Mouse (Mus musculus) neural tube, embryonic 13.5 days (tissue): ENCODE measurements around the gene Tenm3. TPM values are rescaled to one million over a fixed set of nuclear protein-coding genes. Genes with fewer than 3 reads are reported as not detected.

ENCODE experiments used
- ATAC-seq: fragments of 200-750 bp; cut with Nextera tagmentation; 2 replicates; pipeline ENCODE4 v1.8.0; 2017; ENCODE audit warnings: low read depth, mild to moderate bottlenecking, moderate TSS enrichment, moderate library complexity
- H3K27ac ChIP-seq: fragments of 300-500 bp; sonication (generic); replicated peaks from 2 replicates; pipeline ENCODE4 v1.5.1; 2015; ENCODE audit warnings: moderate library complexity, mild to moderate bottlenecking, inconsistent platforms
- H3K27me3 ChIP-seq: fragments of 300-500 bp; sonication (generic); 2 replicates; pipeline ENCODE4 v1.6.1; 2015; ENCODE audit warnings: mild to moderate bottlenecking, inconsistent platforms
- H3K36me3 ChIP-seq: fragments of 300-500 bp; sonication (generic); 2 replicates; pipeline ENCODE4 v1.6.1; 2015; ENCODE audit warnings: mild to moderate bottlenecking, inconsistent platforms
- H3K4me1 ChIP-seq: fragments of 300-500 bp; sonication (generic); replicated peaks from 2 replicates; pipeline ENCODE4 v1.6.1; 2015; ENCODE audit warnings: inconsistent platforms
- H3K4me2 ChIP-seq: fragments of 300-500 bp; sonication (generic); 2 replicates; pipeline ENCODE4 v1.6.1; 2015; ENCODE audit warnings: inconsistent platforms, mild to moderate bottlenecking, moderate library complexity
- H3K4me3 ChIP-seq: fragments of 300-500 bp; sonication (generic); 2 replicates; pipeline ENCODE4 v1.5.1; 2015; ENCODE audit warnings: mild to moderate bottlenecking, inconsistent platforms
- H3K9ac ChIP-seq: fragments of 300-500 bp; sonication (generic); 2 replicates; pipeline ENCODE4 v1.6.1; 2015; ENCODE audit warnings: moderate library complexity, mild to moderate bottlenecking, inconsistent platforms
- H3K9me3 ChIP-seq: fragments of 300-500 bp; sonication (generic); 2 replicates; pipeline ENCODE4 v1.6.1; 2016; ENCODE audit warnings: inconsistent platforms
- WGBS: fragments of 180-500 bp; shearing (Covaris S2); methylation state at CpG from one replicate; pipeline ENCODE4 v1.1.7; 2015; 5-methylcytosine and 5-hydroxymethylcytosine counted together
- polyA plus RNA-seq: library from polyadenylated mRNA; unstranded; fragments of >200 nt; fragmentation: Nextera tagmentation; extraction: Ambion mirVana; gene quantifications from 2 replicates; pipeline ENCODE4 v1.2.1, GENCODE M21; 2015

Tenm3 gene
- polyA plus RNA-seq, 1 experiment from 2014 or later, result 40.7 TPM

DNA sequence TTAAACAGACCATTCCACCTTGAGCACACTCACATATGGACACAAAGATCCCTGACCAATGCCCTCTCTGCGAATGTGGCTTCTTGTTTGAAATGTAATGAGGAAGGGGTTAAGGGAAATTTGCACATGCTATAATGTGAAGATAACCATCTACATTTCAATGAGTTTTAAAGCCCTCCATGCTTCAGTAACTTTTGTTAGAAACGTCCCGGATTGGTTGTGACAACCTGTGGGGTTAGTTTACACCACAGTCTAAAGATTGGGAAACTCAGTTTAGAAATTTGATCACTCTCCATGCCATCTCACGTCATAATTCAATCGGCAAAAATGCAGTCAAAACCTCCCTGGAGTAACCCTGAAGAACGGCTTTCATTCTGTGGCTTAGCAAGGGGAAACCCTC is 78.5 kb downstream of the Tenm3 start:
- Histone ChIP-seq H3K4me3 (no peak overlapping the region), H3K9me3 (no peaks in the 10 kb centered on the region), H3K4me1 (no peaks in the 10 kb centered on the region), H3K36me3 (no peaks in the 10 kb centered on the region), H3K4me2 (no peak overlapping the region), H3K27me3 (no peaks in the 10 kb centered on the region), H3K9ac (no peak overlapping the region), H3K27ac (no peak overlapping the region)
- ATAC-seq, result no peak
- WGBS, result 54% methylated on average over 6 of the region's 6 CpGs

DNA sequence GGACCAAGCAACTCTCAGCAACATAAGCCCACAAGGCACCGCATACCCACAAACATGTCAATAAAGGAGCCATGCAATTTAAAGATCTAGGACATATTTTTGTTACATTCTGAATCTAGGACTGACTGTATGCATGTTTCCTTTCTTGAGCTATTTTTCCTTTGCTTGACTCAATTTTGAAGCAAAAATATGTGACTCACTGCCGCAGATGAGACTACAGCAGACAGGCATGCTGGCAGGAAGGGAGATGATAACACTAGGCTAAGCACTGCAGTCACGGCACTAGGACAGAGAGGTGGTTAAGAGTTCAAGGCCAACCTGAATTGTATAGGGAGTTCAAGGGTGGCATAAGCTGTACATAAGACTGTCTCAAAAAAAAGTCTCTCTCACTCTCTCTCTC is 79.7 kb downstream of the Tenm3 start:
- no peak overlapping the region for H3K9ac ChIP-seq
- no peak overlapping the region for H3K4me3 ChIP-seq
- no peak for ATAC-seq
- no peaks in the 10 kb centered on the region for H3K4me1 ChIP-seq
- H3K9me3 ChIP-seq, result no peaks in the 10 kb centered on the region
- H3K4me2 ChIP-seq, result no peak overlapping the region
- H3K36me3 ChIP-seq, result no peaks in the 10 kb centered on the region
- H3K27me3 ChIP-seq, result no peaks in the 10 kb centered on the region
- WGBS, result 84% methylated on average over 3 of the region's 3 CpGs
- no peak overlapping the region for H3K27ac ChIP-seq

DNA sequence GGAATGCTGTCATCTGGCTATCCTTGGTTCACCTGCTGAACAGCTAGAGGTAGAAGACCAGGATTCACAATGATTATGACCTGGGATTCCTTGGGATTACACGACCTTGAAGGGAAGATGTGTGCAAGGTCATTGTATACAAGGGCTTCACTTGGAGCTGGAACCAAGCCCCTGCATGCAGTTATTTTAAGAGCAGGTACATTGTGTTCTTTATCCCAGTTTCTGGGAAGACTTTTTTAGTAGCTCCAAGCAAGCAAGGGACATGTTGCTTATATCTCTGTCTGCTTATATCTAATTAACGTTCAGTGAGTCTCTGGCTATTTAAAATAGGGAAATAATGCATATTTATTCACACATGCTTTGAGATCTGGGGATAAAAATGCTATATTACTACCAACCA is 86.9 kb downstream of the Tenm3 start:
- H3K27me3 ChIP-seq, result no peaks in the 10 kb centered on the region
- no peaks in the 10 kb centered on the region for H3K36me3 ChIP-seq
- H3K4me3 ChIP-seq, result no peak overlapping the region
- no peak for ATAC-seq
- 0 out of 2 replicates have a peak, but pooled peaks cover 3% of the 10 kb centered on the region for H3K9me3 ChIP-seq
- no peak overlapping the region for H3K9ac ChIP-seq
- no peaks in the 10 kb centered on the region for H3K4me1 ChIP-seq
- 90% methylated on average over 2 of the region's 2 CpGs for WGBS
- no peak overlapping the region for H3K27ac ChIP-seq
- no peak overlapping the region for H3K4me2 ChIP-seq

DNA sequence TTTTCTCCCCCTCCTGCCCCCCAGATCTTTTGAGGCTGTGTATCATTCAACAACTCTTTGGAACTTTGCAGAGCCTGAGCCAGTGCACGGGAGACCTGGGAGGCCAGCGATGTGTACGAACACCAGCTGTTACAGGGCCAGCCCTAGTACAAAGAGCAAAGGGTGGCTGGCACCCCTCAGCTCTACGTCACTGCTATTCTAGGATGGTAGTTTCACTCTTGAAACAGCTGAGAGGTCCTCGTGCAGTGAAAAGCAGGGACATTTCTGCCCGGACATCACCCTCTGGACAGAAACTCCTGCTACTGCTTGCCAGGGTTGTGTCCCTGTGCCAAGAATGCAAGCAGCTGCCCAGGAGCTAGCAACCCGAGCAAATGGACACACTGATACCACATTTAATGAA is 88.3 kb downstream of the Tenm3 start:
- Histone ChIP-seq H3K9me3 (0 out of 2 replicates have a peak, but pooled peaks cover 3% of the 10 kb centered on the region), H3K4me1 (no peaks in the 10 kb centered on the region), H3K9ac (no peak overlapping the region), H3K27me3 (no peaks in the 10 kb centered on the region), H3K27ac (no peak overlapping the region), H3K4me3 (no peak overlapping the region), H3K36me3 (no peaks in the 10 kb centered on the region), H3K4me2 (no peak overlapping the region)
- WGBS, result 65% methylated on average over 7 of the region's 7 CpGs
- no peak for ATAC-seq

DNA sequence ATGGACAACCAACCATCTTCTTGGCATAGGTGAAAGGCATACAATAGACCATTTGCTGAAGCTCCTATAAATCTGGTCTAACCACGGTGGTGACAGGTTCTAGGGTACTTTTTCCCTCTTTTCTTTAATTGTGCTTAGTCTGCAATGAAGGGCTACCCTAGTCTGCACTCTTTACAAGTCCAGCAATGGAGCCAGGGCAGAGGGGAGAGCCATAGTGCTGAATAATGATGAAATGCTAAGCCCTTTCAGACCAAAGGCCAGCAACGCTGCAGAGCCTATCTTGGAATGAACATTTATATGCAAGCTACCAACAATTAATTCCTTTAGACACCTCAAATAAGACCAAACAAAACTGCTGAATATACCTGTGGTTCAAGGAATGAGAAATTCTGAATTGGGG is 88.8 kb downstream of the Tenm3 start:
- WGBS, result 85% methylated on average over 2 of the region's 2 CpGs
- H3K4me1 ChIP-seq, result no peaks in the 10 kb centered on the region
- no peak overlapping the region for H3K27ac ChIP-seq
- H3K36me3 ChIP-seq, result no peaks in the 10 kb centered on the region
- ATAC-seq, result no peak
- H3K4me3 ChIP-seq, result no peak overlapping the region
- H3K4me2 ChIP-seq, result no peak overlapping the region
- no peak overlapping the region for H3K9ac ChIP-seq
- 0 out of 2 replicates have a peak, but pooled peaks cover 3% of the 10 kb centered on the region for H3K9me3 ChIP-seq
- no peaks in the 10 kb centered on the region for H3K27me3 ChIP-seq

DNA sequence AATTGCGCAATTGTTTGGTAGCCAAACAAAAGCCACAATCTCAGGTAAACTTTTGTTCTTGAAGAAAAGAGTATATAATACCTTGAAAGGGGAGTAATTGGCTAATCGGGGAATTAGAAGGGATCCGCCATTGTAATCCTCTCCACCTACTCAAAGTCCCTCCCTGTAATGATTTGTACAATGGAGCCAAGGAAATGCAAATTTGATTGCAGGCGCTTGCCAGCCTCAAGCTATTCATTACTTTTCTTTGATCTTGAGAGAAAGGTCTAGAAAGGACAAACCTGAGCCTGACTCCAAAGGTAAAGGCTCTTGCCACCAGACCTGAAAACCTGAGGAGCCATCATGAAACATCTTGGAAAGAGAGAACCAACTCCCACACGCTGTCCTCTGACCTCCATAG is 91.8 kb downstream of the Tenm3 start:
- no peak overlapping the region for H3K9ac ChIP-seq
- no peak overlapping the region for H3K4me3 ChIP-seq
- no peak for ATAC-seq
- H3K4me1 ChIP-seq, result no peaks in the 10 kb centered on the region
- 63% methylated on average over 5 of the region's 5 CpGs for WGBS
- no peaks in the 10 kb centered on the region for H3K27me3 ChIP-seq
- no peaks in the 10 kb centered on the region for H3K36me3 ChIP-seq
- no peak overlapping the region for H3K4me2 ChIP-seq
- H3K27ac ChIP-seq, result no peak overlapping the region
- H3K9me3 ChIP-seq, result 0 out of 2 replicates have a peak, but pooled peaks cover 3% of the 10 kb centered on the region

DNA sequence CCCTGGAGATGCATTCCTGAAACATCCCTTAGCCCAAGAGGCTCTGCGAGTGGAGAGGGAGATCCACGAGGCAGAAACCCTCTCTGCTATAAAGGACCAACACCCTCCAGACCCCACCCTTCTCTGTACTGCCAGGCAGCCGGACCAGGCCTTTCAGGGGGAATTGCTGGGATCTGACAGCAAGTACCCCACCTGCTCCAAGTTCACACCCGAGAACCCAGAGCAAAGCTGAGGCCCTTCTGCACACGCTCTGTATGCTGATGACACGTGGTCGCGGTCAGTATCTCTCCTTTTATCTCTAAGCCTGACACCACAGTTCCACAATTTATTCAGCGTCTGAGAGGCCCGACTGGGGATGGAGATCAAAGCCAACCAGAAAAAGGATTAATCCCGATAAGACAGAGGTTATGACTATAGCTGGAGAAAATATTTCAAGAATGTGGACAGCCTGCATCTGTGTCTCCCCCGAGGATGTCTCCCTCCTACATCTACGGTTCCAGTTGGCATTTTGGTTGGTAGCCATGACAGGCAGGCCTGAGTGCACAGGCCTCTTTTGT is 95.2 kb downstream of the Tenm3 start:
- Histone ChIP-seq H3K4me3 (no peak overlapping the region), H3K4me2 (no peak overlapping the region), H3K36me3 (no peaks in the 10 kb centered on the region), H3K4me1 (no peaks in the 10 kb centered on the region), H3K27ac (no peak overlapping the region), H3K9me3 (0 out of 2 replicates have a peak, but pooled peaks cover 3% of the 10 kb centered on the region), H3K9ac (no peak overlapping the region), H3K27me3 (no peaks in the 10 kb centered on the region)
- ATAC-seq, result no peak
- WGBS, result 62% methylated on average over 13 of the region's 13 CpGs

DNA sequence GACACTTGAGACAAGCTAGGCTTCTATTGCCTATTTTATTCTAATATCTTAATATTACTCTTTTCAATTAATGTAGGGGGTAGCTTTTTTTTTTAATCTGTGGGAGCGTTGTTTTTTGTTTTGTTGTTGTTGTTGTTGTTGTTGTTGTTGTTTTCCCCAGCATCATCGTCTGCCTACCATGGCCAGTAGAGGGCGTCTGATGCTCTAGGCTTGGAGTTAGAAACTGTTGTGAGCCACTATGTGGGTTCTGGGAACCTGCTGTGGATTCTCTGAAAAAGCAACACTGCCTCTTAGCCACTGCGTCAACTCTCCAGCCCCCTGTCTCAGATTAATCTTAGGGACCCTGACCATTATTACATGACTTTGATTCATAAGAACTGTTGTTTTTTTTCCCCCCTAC is 99.8 kb downstream of the Tenm3 start:
- no peaks in the 10 kb centered on the region for H3K36me3 ChIP-seq
- H3K9ac ChIP-seq, result no peak overlapping the region
- no peak overlapping the region for H3K27ac ChIP-seq
- H3K9me3 ChIP-seq, result no peaks in the 10 kb centered on the region
- 96% methylated on average over 4 of the region's 4 CpGs for WGBS
- no peak overlapping the region for H3K4me2 ChIP-seq
- H3K4me3 ChIP-seq, result no peak overlapping the region
- H3K4me1 ChIP-seq, result peaks cover 20% of the 10 kb centered on the region
- ATAC-seq, result no peak
- H3K27me3 ChIP-seq, result no peaks in the 10 kb centered on the region

DNA sequence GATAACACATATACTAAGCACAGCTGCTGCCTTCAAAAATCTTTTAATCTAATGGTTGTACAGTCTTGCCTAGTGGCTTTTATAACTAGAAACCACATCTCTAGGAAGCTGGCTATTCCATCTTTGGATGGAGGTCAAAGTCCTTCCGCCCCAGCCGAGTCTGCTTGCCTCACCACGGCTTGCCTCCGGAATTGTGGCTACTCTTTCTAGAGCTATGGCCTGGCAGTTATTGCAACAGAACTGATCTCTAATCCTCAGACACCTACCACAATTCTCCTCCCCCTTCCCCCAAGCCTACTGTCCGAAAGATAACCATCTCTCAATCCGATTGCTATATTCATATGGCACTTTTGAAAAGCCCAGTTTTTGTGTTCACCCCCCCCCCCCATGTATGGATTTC is 101.0 kb downstream of the Tenm3 start:
- Histone ChIP-seq H3K9ac (no peak overlapping the region), H3K4me1 (peaks cover 20% of the 10 kb centered on the region), H3K4me2 (no peak overlapping the region), H3K36me3 (no peaks in the 10 kb centered on the region), H3K4me3 (no peak overlapping the region), H3K27me3 (no peaks in the 10 kb centered on the region), H3K27ac (no peak overlapping the region), H3K9me3 (no peaks in the 10 kb centered on the region)
- WGBS, result 97% methylated on average over 6 of the region's 6 CpGs
- no peak for ATAC-seq

DNA sequence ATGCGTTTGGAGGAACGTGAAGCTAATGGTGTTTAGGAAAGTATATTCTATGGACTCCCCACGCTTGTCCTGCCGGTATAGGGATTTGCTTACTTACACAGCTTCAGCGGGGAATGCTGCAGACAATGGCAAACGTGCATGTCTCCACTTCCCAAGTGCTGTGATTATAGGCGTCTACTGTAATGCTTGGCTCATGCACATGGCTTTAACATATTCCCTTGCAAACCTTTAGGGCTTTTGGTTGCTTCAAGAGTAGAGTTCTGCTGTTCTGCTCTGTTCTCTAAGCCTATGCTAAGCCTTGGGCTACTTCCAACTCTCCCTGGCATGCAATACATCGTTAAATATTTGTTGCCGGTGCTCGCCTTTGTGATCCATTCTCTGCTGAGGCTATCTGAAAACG is 102.8 kb downstream of the Tenm3 start:
- H3K4me3 ChIP-seq, result no peak overlapping the region
- H3K4me2 ChIP-seq, result no peak overlapping the region
- H3K4me1 ChIP-seq, result peaks cover 23% of the 10 kb centered on the region
- 61% methylated on average over 11 of the region's 11 CpGs for WGBS
- no peak overlapping the region for H3K27ac ChIP-seq
- no peaks in the 10 kb centered on the region for H3K36me3 ChIP-seq
- no peak overlapping the region for H3K9ac ChIP-seq
- H3K27me3 ChIP-seq, result no peaks in the 10 kb centered on the region
- ATAC-seq, result no peak
- no peaks in the 10 kb centered on the region for H3K9me3 ChIP-seq

DNA sequence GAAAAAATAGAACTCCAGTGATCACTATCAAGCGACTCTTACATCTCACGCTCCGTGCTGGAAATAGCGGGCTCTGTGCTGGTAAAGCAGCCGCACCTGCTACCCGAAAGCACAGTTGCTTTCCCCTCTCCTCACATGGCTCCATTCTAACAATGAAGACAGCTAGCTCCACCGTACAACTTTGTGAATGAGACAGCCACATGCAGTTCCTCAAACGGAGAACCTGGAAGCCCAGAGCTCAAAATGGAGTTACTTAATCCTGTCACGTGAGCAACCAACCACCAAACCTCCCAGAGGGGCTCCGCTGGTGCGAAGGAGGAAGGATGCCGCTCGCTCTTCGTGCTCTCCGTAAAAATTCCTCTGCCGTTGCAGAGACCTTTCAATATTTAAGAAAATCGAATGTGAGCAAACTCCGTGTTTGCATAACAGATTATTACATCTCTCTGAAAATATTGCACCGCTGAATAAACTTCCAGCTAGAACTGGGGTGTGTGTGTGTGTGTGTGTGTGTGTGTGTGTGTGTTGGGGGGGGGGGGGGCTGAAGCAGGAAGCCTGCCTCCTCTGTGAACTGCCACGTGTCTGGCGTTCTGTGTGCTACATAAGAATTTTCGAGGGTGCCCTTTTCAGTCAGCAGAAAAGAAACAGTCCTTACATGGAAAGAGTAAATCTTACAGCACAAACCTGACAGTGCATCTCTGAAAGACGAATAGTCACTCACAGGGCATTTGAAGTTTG is 103.4 kb downstream of the Tenm3 start:
- no peak overlapping the region for H3K9ac ChIP-seq
- WGBS, result 52% methylated on average over 23 of the region's 23 CpGs
- ATAC-seq, result no peak
- H3K4me2 ChIP-seq, result peak overlapping the region; percentile 38
- H3K36me3 ChIP-seq, result no peaks in the 10 kb centered on the region
- H3K27me3 ChIP-seq, result no peaks in the 10 kb centered on the region
- H3K27ac ChIP-seq, result no peak overlapping the region
- H3K4me3 ChIP-seq, result no peak overlapping the region
- no peaks in the 10 kb centered on the region for H3K9me3 ChIP-seq
- H3K4me1 ChIP-seq, result peaks cover 23% of the 10 kb centered on the region

DNA sequence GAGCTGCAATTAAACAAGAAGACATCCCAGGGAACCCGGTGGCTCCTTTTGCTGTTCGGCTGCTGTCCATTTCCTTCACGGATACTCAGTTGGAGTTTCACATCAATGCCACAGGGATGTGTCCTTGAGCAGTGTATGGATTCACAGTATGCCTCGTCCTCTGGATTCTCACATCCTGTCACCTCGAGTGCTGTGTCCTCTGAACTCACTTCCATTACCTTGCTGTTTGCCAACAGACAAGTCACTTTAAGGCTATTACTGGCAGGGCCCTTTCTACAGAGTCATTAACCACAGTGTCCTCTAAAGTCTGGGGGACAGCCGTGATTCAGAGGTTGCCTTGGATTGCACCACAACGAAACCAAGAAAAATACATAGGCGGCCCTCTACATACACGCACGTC is 110.0 kb downstream of the Tenm3 start:
- H3K27ac ChIP-seq, result no peak overlapping the region
- no peaks in the 10 kb centered on the region for H3K9me3 ChIP-seq
- peaks cover 4% of the 10 kb centered on the region; the same call in 1 of the 2 replicates for H3K4me1 ChIP-seq
- no peaks in the 10 kb centered on the region for H3K36me3 ChIP-seq
- no peak overlapping the region for H3K9ac ChIP-seq
- no peak overlapping the region for H3K4me2 ChIP-seq
- ATAC-seq, result no peak
- H3K27me3 ChIP-seq, result no peaks in the 10 kb centered on the region
- WGBS, result 77% methylated on average over 10 of the region's 10 CpGs
- H3K4me3 ChIP-seq, result no peak overlapping the region

DNA sequence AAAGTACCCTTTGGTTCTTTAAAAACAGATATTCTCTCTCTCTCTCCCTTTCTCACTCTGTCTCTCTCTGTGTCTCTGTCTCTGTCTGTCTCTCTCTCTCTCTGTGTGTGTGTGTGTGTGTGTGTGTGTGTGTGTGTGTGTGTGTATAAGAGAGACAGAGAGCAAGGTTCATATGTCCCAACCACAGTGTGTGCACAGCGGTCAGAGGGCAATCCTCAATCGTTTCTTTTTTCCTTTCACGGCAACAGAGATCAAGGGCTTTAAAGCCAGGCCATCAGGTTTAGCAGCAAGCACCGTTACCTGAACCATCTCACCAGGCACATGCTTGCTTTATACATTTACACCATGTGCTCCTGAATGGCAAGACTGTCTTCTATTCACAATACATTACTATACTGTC is 110.7 kb downstream of the Tenm3 start:
- H3K9ac ChIP-seq, result no peak overlapping the region
- H3K9me3 ChIP-seq, result no peaks in the 10 kb centered on the region
- H3K27ac ChIP-seq, result no peak overlapping the region
- H3K4me3 ChIP-seq, result no peak overlapping the region
- no peak for ATAC-seq
- no peaks in the 10 kb centered on the region for H3K36me3 ChIP-seq
- peaks cover 4% of the 10 kb centered on the region; the same call in 1 of the 2 replicates for H3K4me1 ChIP-seq
- no peaks in the 10 kb centered on the region for H3K27me3 ChIP-seq
- 84% methylated on average over 4 of the region's 4 CpGs for WGBS
- no peak overlapping the region for H3K4me2 ChIP-seq
